Mouse (Mus musculus): ENCODE data around the gene Ptgfrn.

Ptgfrn gene

GRCm38 (mm10) chr3:101110043-101110837, at the start of gene Ptgfrn:
Ptgfrn (minus strand) TSS chr3:101110278.
- no peak for DNase-seq (ENCODE audit: low read depth)

GRCm38 (mm10) chr3:101159701-101160100, 49.6 kb upstream of the Ptgfrn start:
- DNase-seq (ENCODE audit: low read depth): no peak

DNA sequence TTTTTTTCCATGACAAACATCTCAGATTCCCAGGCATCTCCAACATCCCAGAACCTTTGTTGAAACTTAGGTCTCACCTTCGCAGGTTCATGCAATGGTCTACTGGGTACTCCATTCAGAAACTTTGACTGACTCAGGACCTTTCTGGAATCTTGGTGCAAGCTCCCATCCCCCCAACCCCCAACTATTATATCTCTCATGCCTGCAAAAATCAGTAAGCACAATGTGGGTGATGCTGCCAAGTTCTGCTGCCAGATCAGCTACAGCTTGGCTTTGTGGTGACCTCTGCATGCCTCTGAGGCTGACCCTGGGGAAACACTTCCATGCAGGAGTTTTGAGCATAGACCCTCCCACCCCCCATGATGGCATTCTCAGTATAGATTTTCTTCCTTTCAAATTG, 44.0 kb upstream of the Ptgfrn start:
- DNase-seq (ENCODE audit: low read depth): no peak

- no peak for DNase-seq (ENCODE audit: low read depth)
Observed at GRCm38 (mm10) chr3:101153341-101153740, 43.3 kb upstream of the Ptgfrn start.

DNA sequence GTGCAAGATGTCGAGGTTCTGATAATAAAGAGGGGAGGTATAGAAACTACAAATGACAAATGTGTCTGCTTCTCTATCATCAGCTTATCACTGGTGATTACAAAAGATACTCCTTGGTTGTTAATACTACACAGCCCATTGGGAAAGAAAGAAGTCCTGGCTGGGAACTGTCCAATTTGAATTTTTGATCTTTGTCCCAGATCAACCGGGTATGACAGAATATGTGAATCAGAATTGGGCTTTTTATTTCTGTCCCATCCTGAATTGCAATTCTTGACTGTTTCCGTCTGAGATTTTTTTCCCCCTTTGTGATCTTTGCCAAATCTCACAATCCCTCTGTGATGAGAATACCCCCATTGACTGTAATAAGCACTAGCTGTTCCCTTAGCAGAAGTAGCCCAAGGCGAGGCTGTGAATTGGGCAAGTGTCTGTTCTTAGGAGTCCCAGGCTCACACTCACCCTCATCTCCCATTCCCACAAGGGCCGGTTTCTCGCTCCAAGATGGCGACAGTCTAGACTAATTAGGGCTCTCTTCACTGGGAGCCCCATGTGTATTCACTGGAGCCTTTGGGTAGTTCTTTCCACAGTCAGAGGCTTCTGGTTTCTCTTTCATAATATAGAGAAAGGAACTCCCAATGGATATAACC, 36.2 kb upstream of the Ptgfrn start:
- DNase-seq (ENCODE audit: low read depth): no peak

DNA sequence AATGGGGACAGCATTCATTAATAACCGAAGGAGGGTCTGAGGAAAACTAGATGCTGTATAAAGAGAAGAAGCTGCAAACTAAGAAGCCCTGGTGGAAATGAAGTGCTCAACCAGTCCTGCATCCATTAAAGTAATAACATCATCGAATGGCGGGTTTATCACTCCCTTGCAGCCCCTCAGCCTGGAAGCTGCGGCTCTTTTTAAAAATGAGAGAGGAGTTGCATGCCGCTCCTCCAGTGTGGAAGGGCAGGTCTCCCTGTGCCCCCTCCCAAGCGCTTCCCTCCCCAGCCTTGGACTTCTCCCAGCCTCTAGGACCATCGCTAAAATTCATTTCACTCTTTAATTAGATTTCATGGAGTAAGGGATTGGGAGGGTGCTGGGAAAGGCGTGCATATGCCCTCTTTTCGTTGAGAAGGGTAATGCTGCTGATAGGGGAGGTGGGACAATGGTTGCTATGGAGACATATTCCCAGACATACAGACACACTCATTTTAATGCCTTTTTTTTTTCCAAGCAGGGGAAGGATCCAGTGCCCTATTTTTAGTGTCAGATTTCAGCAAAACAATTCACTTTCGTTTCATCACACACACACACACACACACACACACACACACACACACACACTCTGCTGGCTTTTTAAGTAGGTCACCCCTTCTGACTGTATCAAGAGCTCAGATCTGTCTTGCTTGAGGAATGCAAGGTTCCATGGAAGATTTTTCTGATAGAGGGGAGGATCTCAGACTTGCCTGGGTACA, 35.4 kb upstream of the Ptgfrn start:
- DNase-seq (ENCODE audit: low read depth): no peak

GRCm38 (mm10) chr3:101144366-101144948, 34.4 kb upstream of the Ptgfrn start:
- DNase-seq (ENCODE audit: low read depth): no peak

DNA sequence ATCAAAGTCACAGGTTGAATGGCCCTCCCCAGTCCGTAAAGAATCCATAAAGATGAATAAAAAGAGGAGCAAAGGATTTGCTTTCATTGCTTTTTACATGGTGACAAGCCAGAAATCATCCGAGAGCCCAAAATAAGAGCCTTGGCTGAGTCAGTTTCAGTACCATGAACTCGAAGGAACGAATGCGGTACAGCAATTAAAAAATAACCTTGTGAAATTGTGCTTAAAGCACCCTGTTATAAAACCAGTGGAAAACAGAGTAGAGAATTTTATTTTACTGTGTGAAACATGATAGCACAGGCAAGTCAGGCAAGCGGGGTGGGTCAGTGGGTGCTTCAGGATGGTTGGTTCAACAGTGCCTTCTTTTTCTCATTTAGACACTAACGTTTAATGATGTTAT, 33.4 kb upstream of the Ptgfrn start:
- DNase-seq (ENCODE audit: low read depth): no peak

GRCm38 (mm10) chr3:101141864-101142263, 31.8 kb upstream of the Ptgfrn start:
- DNase-seq (ENCODE audit: low read depth): no peak

- no peak for DNase-seq (ENCODE audit: low read depth)
Observed at GRCm38 (mm10) chr3:101139958-101140357, 29.9 kb upstream of the Ptgfrn start.

- no peak for DNase-seq (ENCODE audit: low read depth)
Observed at GRCm38 (mm10) chr3:101136483-101136882, 26.4 kb upstream of the Ptgfrn start.

GRCm38 (mm10) chr3:101134861-101135260, 24.8 kb upstream of the Ptgfrn start:
- DNase-seq (ENCODE audit: low read depth): no peak

DNA sequence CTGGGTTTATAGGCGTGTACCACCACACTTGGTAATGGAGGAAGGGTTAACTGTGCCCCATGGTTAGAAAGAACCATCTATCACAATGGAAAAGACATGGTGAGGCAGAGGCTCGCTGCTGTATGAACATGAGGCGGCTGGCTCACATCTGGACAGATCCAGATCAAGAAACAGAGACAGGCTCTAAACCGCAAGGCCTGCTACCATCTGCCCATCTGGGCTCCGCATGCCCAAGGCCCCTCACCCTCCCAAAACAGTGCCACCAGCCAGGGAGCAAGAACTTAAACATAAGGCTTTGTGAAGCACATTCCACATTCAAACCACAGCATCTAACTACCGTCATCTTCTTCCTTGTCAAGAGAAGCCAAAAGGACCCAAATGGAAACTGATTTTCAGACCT, 22.9 kb upstream of the Ptgfrn start:
- no peak for DNase-seq (ENCODE audit: low read depth)

GRCm38 (mm10) chr3:101131772-101132171, 21.7 kb upstream of the Ptgfrn start:
- DNase-seq (ENCODE audit: low read depth): no peak

DNA sequence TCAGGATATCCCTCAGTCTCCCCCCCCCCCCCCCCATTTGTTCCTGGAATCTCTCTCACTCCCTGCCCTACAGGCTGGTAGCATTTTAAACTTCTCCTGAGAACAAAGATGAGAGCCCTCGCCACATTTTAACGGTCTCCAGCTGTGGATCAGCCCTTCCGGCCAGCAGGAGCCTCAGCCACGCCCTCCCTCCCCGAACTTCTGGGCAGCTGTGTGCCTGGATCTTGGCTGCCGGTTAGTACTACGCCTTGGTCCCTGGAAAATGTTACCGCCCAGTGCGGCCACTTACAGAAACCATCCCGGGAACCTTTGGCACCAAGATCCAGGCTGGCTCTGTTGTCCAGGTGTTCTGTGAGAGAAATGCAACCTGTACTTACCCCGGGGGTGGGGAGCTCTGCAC, 20.4 kb upstream of the Ptgfrn start:
- no peak for DNase-seq (ENCODE audit: low read depth)

GRCm38 (mm10) chr3:101129620-101130019, 19.5 kb upstream of the Ptgfrn start:
- no peak for DNase-seq (ENCODE audit: low read depth)

DNA sequence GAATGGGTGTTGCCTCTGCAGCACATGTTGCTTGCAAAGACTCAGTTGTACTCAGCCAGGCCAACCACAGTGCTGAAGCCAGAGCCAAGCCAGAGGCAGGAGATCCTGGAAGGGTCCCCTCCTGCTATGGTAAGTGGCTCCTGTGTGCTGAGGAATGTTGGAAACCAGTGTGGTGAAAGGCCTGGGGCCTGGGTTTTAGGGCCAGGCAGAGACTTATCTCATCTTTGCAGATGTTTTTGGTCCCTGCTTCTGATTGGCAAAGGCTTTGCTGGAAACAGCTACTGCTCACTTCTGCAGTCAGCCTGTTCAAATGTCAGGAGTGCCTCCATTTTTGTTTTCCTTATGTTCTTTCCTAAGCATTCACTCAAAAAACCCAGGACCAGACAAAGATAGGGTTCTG, 19.0 kb upstream of the Ptgfrn start:
- no peak for DNase-seq (ENCODE audit: low read depth)

- no peak for DNase-seq (ENCODE audit: low read depth)
Observed at GRCm38 (mm10) chr3:101127766-101128165, 17.7 kb upstream of the Ptgfrn start.

GRCm38 (mm10) chr3:101124716-101125115, 14.6 kb upstream of the Ptgfrn start:
- no peak for DNase-seq (ENCODE audit: low read depth)

GRCm38 (mm10) chr3:101122479-101122878, 12.4 kb upstream of the Ptgfrn start:
- DNase-seq (ENCODE audit: low read depth): no peak

DNA sequence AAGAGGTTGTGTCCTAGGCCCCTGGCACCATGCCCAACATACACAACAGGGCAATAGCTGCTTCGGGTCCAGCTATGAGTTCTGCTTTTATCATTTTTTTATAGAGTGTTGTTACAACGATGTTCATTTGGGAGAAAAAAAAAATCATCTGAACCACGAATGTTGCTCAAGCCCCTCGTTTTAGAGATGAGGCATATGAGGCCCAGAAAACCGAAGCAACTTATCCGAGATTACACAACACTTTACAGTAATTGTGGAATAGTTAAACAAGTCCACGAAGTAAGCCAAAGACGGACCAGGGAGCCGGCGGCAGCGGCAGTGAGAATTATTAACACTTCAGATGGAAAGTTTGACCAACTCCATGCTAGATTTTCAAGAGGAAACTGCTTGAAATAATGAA, 7.7 kb upstream of the Ptgfrn start:
- DNase-seq (ENCODE audit: low read depth): no peak

DNA sequence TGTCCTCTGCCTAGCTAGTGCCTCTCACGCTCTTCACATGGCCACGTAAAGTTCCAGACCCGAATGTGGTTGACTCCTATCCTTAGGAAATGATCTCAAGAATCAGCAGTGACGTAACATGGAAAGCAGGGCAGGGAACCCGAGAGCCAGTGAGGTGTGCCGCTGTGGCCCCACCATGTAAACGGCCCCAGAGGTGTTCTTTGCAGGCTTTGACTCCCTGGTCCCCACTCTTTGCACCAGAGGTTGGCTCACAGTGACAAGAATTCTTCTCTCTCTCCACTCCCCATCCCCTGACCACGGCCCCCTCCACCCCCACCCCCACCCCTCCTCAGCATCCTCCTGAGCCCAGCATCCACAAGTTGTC, 7.3 kb upstream of the Ptgfrn start:
- DNase-seq (ENCODE audit: low read depth): no peak

Data from c-Kit-positive CD71-positive TER-119-negative erythroid progenitor cells, embryonic 14.5 days (primary cell).